Comparison of ENCODE assay signal across 22 mouse cellular contexts in genomic region chr10:33974781-33975494, GRCm38 (mm10). TPM values are rescaled to one million over a fixed set of nuclear protein-coding genes. Genes with fewer than 3 reads are reported as not detected.
DNase-seq lines count a peak whose midpoint lies in the region; ATAC-seq and TF ChIP-seq lines count a peak whose summit lies in the region.
"Had no signal": no experiment of that assay in that cellular context is flagged by ENCODE, and none has a peak within 500 bp of the region (broad histone marks: within the 10 kb centered on the region; RNA-seq: fewer than 3 reads in every experiment).

No protein-coding gene starts in this region.

- H3K27me3 ChIP-seq in lung, embryonic 14.5 days (ENCODE audit: insufficient read depth, low read length): no peaks in the 10 kb centered on the region
- H3K27me3 ChIP-seq in lung, embryonic 15.5 days: no peaks in the 10 kb centered on the region
- H3K27me3 ChIP-seq in lung, embryonic 16.5 days (ENCODE audit: control insufficient read depth, insufficient read depth, low read depth, low read length): no peaks in the 10 kb centered on the region
- no peaks in the 10 kb centered on the region for H3K27me3 ChIP-seq in lung, postnatal 0 days (replicated peaks; ENCODE audit: insufficient read depth, low read length)
- H3K27me3 ChIP-seq: CH12.LX had no signal

- no peak for TF ChIP-seq POLR2A in lung, adult 2 months (IDR thresholded peaks at IDR 0.05; ENCODE audit: borderline replicate concordance, extremely low read depth, low read depth, low read length)

- no peaks in the 10 kb centered on the region for H3K36me3 ChIP-seq in lung, embryonic 14.5 days (ENCODE audit: insufficient read depth)
- H3K36me3 ChIP-seq in lung, embryonic 15.5 days: no peaks in the 10 kb centered on the region
- H3K36me3 ChIP-seq in lung, embryonic 16.5 days (ENCODE audit: control insufficient read depth, insufficient read depth, low read length): 0 out of 2 replicates have a peak, but pooled peaks cover 2% of the 10 kb centered on the region
- no peaks in the 10 kb centered on the region for H3K36me3 ChIP-seq in lung, postnatal 0 days (ENCODE audit: insufficient read depth, low read length)
- H3K36me3 ChIP-seq: G1E had no signal

- DNase-seq in lung, embryonic 14.5 days: peak; percentile 56
- DNase-seq in lung, postnatal 10 days: no peak
- DNase-seq in lung, adult 2 months: no peak
- DNase-seq in lung, postnatal 25 days (ENCODE audit: low spot score): no peak
- peak; percentile 58 for DNase-seq in lung, postnatal 0 days (ENCODE audit: low spot score)
- DNase-seq in lung, adult 18-20 months: no peak
- DNase-seq: adrenal gland, adult 2 months; adrenal gland, adult 8-10 months; adrenal gland, postnatal 10 days; adrenal gland, postnatal 14 days; adrenal gland, postnatal 25 days; adrenal gland, postnatal 36 days; B cell, adult 2 months; cerebellum, adult 11 months; cerebellum, adult 11-12 months had no signal

- TF ChIP-seq EP300 in lung, postnatal 0 days (IDR thresholded peaks at IDR 0.05): peak; percentile 37; the same call in 1 of the 2 replicates

- 55% methylated on average over 7 of the region's 7 CpGs for WGBS in lung, embryonic 14.5 days
- WGBS in lung, embryonic 15.5 days: 57% methylated on average over 7 of the region's 7 CpGs
- 69% methylated on average over 7 of the region's 7 CpGs for WGBS in lung, adult 2 months
- 61% methylated on average over 7 of the region's 7 CpGs for WGBS in lung, embryonic 16.5 days
- 58% methylated on average over 7 of the region's 7 CpGs for WGBS in lung, postnatal 0 days

- no peak for TF ChIP-seq CTCF in lung, embryonic 14.5 days (IDR thresholded peaks at IDR 0.05; ENCODE audit: low read depth)
- no peak for TF ChIP-seq CTCF in lung, adult 2 months (IDR thresholded peaks at IDR 0.05; ENCODE audit: insufficient read depth, low read length)
- no peak for TF ChIP-seq CTCF in lung, postnatal 0 days (IDR thresholded peaks at IDR 0.05)

- ATAC-seq in lung, embryonic 14.5 days (ENCODE audit: insufficient read depth): peak; percentile 70
- peak; percentile 82; the same call in 1 of the 2 replicates for ATAC-seq in lung, embryonic 15.5 days (ENCODE audit: borderline replicate concordance, extremely low read depth, low FRiP score, low TSS enrichment)
- ATAC-seq in lung, embryonic 16.5 days (ENCODE audit: low read depth): peak; percentile 90
- ATAC-seq in lung, postnatal 0 days: no peak; the same call in 1 of the 2 replicates
- ATAC-seq: activated CD4-positive, CD25-positive, alpha-beta regulatory T cell, adult 4 months; CD4-positive, CD25-positive, alpha-beta regulatory T cell, adult 4 months; Patski had no signal

- H3K9ac ChIP-seq in lung, embryonic 14.5 days: no peak overlapping the region
- no peak overlapping the region for H3K9ac ChIP-seq in lung, embryonic 15.5 days
- no peak overlapping the region for H3K9ac ChIP-seq in lung, embryonic 16.5 days (ENCODE audit: low read length)
- no peak overlapping the region for H3K9ac ChIP-seq in lung, postnatal 0 days (replicated peaks; ENCODE audit: low read depth)

- no peaks in the 10 kb centered on the region for H3K4me1 ChIP-seq in lung, embryonic 14.5 days (ENCODE audit: insufficient read depth)
- H3K4me1 ChIP-seq in lung, embryonic 15.5 days: no peaks in the 10 kb centered on the region
- no peaks in the 10 kb centered on the region for H3K4me1 ChIP-seq in lung, adult 2 months (ENCODE audit: control insufficient read depth, insufficient read depth, low read length)
- H3K4me1 ChIP-seq in lung, embryonic 16.5 days (replicated peaks; ENCODE audit: control insufficient read depth, insufficient read depth, low read length): no peaks in the 10 kb centered on the region
- H3K4me1 ChIP-seq in lung, postnatal 0 days (ENCODE audit: insufficient read depth, low read depth, low read length): no peaks in the 10 kb centered on the region

- no peak overlapping the region for H3K27ac ChIP-seq in lung, embryonic 14.5 days (ENCODE audit: low read depth)
- H3K27ac ChIP-seq in lung, embryonic 15.5 days: no peak overlapping the region; the same call in 1 of the 2 replicates
- no peak overlapping the region for H3K27ac ChIP-seq in lung, embryonic 16.5 days (ENCODE audit: low read length)
- no peak overlapping the region for H3K27ac ChIP-seq in lung, postnatal 0 days (ENCODE audit: low read length)

- H3K4me3 ChIP-seq in lung, embryonic 14.5 days (ENCODE audit: low read depth, low read length): no peak overlapping the region
- no peak overlapping the region for H3K4me3 ChIP-seq in lung, embryonic 15.5 days
- H3K4me3 ChIP-seq in lung, adult 2 months (replicated peaks; ENCODE audit: extremely low read depth, low read depth, low read length): no peak overlapping the region
- no peak overlapping the region for H3K4me3 ChIP-seq in lung, embryonic 16.5 days (ENCODE audit: low read length)
- H3K4me3 ChIP-seq in lung, postnatal 0 days (ENCODE audit: low read depth, low read length): no peak overlapping the region

- no peaks in the 10 kb centered on the region; the same call in 1 of the 2 replicates for H3K9me3 ChIP-seq in lung, embryonic 14.5 days (ENCODE audit: low read depth, low read length)
- no peaks in the 10 kb centered on the region for H3K9me3 ChIP-seq in lung, embryonic 15.5 days
- peaks cover 9% of the 10 kb centered on the region for H3K9me3 ChIP-seq in lung, embryonic 16.5 days (ENCODE audit: control insufficient read depth, low read length)
- no peaks in the 10 kb centered on the region for H3K9me3 ChIP-seq in lung, postnatal 0 days (ENCODE audit: low read length)

- no peak overlapping the region for H3K4me2 ChIP-seq in lung, embryonic 14.5 days
- no peak overlapping the region for H3K4me2 ChIP-seq in lung, embryonic 15.5 days
- H3K4me2 ChIP-seq in lung, embryonic 16.5 days (ENCODE audit: low read depth, low read length): no peak overlapping the region
- H3K4me2 ChIP-seq in lung, postnatal 0 days (replicated peaks; ENCODE audit: low read depth, low read length): no peak overlapping the region

RNA-seq across cellular contexts. Expression of gene Zup1, which starts 23.9 kb away (rescaled TPM):
- 19.3 and 20.8 TPM in 2 replicates for polyA plus RNA-seq in lung, embryonic 14.5 days (2014; fragmentation: Nextera tagmentation; extraction: Ambion mirVana)
- 16.2 and 19.5 TPM in 2 replicates for polyA plus RNA-seq in lung, embryonic 15.5 days (2015; fragmentation: Nextera tagmentation; extraction: Ambion mirVana)
- polyA plus RNA-seq in lung, adult 2 months (2012; rRNA removed): 4.1 and 7.6 TPM in 2 replicates
- 20.3 and 20.7 TPM in 2 replicates for polyA plus RNA-seq in lung, embryonic 16.5 days (2015; fragmentation: Nextera tagmentation; extraction: Ambion mirVana)
- 13.7 and 17.4 TPM in 2 replicates for polyA plus RNA-seq in lung, postnatal 0 days (2015; fragmentation: Nextera tagmentation; extraction: Ambion mirVana)

RNA-seq across cellular contexts. Expression of gene Rwdd1, which starts 44.5 kb away (rescaled TPM):
- polyA plus RNA-seq in lung, embryonic 14.5 days (2014; fragmentation: Nextera tagmentation; extraction: Ambion mirVana): 136 and 142 TPM in 2 replicates
- 98.0 and 114 TPM in 2 replicates for polyA plus RNA-seq in lung, embryonic 15.5 days (2015; fragmentation: Nextera tagmentation; extraction: Ambion mirVana)
- 24.5 and 42.9 TPM in 2 replicates for polyA plus RNA-seq in lung, adult 2 months (2012; rRNA removed)
- polyA plus RNA-seq in lung, embryonic 16.5 days (2015; fragmentation: Nextera tagmentation; extraction: Ambion mirVana): 94.6 and 105 TPM in 2 replicates
- polyA plus RNA-seq in lung, postnatal 0 days (2015; fragmentation: Nextera tagmentation; extraction: Ambion mirVana): 95.9 and 96.5 TPM in 2 replicates

Comparison
In these comparisons a context has a peak if more than half of its experiments do, and no peak if none do; other contexts are left out.
1. DNase-seq: peak in lung, embryonic 14.5 days (single experiment) and lung, postnatal 0 days (single experiment); none in lung, postnatal 10 days (single experiment), lung, adult 2 months (single experiment), lung, postnatal 25 days (single experiment) and lung, adult 18-20 months (0 of 2).